Mouse (Mus musculus) midbrain, embryonic 12.5 days (tissue): ENCODE data around the gene Gm49387. TPM values are rescaled to one million over a fixed set of nuclear protein-coding genes. Genes with fewer than 3 reads are reported as not detected.
"Not testable (repeated sequence)": the region's sequence is repeated elsewhere in the genome, so short reads cannot be mapped to it uniquely, and the experiment has no call there.

ENCODE experiments used
- ATAC-seq: fragments of 200-750 bp; cut with Nextera tagmentation; 2 replicates; pipeline ENCODE4 v1.8.0; 2017; ENCODE audit warnings: low read depth, moderate TSS enrichment, moderate library complexity; ENCODE audit not compliant: low FRiP score
- H3K27ac ChIP-seq: fragments of 300-500 bp; sonication (generic); replicated peaks from 2 replicates; pipeline ENCODE4 v1.5.1; 2016; ENCODE audit warnings: mild to moderate bottlenecking
- H3K27me3 ChIP-seq: fragments of 300-500 bp; sonication (generic); 2 replicates; pipeline ENCODE4 v1.6.1; 2016; ENCODE audit warnings: mild to moderate bottlenecking
- H3K36me3 ChIP-seq: fragments of 300-500 bp; sonication (generic); 2 replicates; pipeline ENCODE4 v1.6.1; 2016
- H3K4me1 ChIP-seq: fragments of 300-500 bp; sonication (generic); 2 replicates; pipeline ENCODE4 v1.6.1; 2016
- H3K4me2 ChIP-seq: fragments of 300-500 bp; sonication (generic); replicated peaks from 2 replicates; pipeline ENCODE4 v1.6.1; 2016; ENCODE audit warnings: mild to moderate bottlenecking, moderate library complexity
- H3K4me3 ChIP-seq: fragments of 300-500 bp; sonication (generic); 2 replicates; pipeline ENCODE4 v1.5.1; 2016; ENCODE audit warnings: mild to moderate bottlenecking
- H3K9ac ChIP-seq: fragments of 300-500 bp; sonication (generic); replicated peaks from 2 replicates; pipeline ENCODE4 v1.6.1; 2016; ENCODE audit warnings: mild to moderate bottlenecking, moderate library complexity
- H3K9me3 ChIP-seq: fragments of 300-500 bp; sonication (generic); 2 replicates; pipeline ENCODE4 v1.6.1; 2016; ENCODE audit warnings: mild to moderate bottlenecking
- WGBS: fragments of 180-500 bp; shearing (Covaris S2); methylation state at CpG from one replicate; pipeline ENCODE4 v1.1.7; 2016; 5-methylcytosine and 5-hydroxymethylcytosine counted together
- polyA plus RNA-seq: library from polyadenylated mRNA; unstranded; fragments of >200 nt; fragmentation: Nextera tagmentation; extraction: Ambion mirVana; gene quantifications from 2 replicates; pipeline ENCODE4 v1.2.1, GENCODE M21; 2016

Gm49387 gene
- polyA plus RNA-seq, 1 experiment from 2014 or later, result 0.79 TPM

- Histone ChIP-seq H3K27me3 (no peaks in the 10 kb centered on the region), H3K9me3 (no peaks in the 10 kb centered on the region), H3K36me3 (no peaks in the 10 kb centered on the region), H3K9ac (no peak overlapping the region), H3K4me2 (no peak overlapping the region), H3K4me3 (no peak overlapping the region), H3K4me1 (no peaks in the 10 kb centered on the region), H3K27ac (no peak overlapping the region)
- WGBS, result 85% methylated on average over 5 of the region's 5 CpGs
- no peak for ATAC-seq
These were observed 27.0 kb downstream of the Gm49387 start for GRCm38 (mm10) chr14:31613671-31614070.

GRCm38 (mm10) chr14:31611986-31612385, 28.7 kb downstream of the Gm49387 start:
- H3K4me1 ChIP-seq, result no peaks in the 10 kb centered on the region
- H3K9me3 ChIP-seq, result no peaks in the 10 kb centered on the region
- H3K4me2 ChIP-seq, result no peak overlapping the region
- 63% methylated on average over 4 of the region's 4 CpGs for WGBS
- no peaks in the 10 kb centered on the region for H3K27me3 ChIP-seq
- no peaks in the 10 kb centered on the region for H3K36me3 ChIP-seq
- H3K4me3 ChIP-seq, result no peak overlapping the region
- H3K27ac ChIP-seq, result no peak overlapping the region
- no peak for ATAC-seq
- H3K9ac ChIP-seq, result no peak overlapping the region

- no peak for ATAC-seq
- no peak overlapping the region for H3K4me2 ChIP-seq
- H3K36me3 ChIP-seq, result no peaks in the 10 kb centered on the region
- H3K9me3 ChIP-seq, result no peaks in the 10 kb centered on the region
- H3K27me3 ChIP-seq, result no peaks in the 10 kb centered on the region
- no peak overlapping the region for H3K27ac ChIP-seq
- 63% methylated on average over 6 of the region's 6 CpGs for WGBS
- H3K4me3 ChIP-seq, result no peak overlapping the region
- no peak overlapping the region for H3K9ac ChIP-seq
- no peaks in the 10 kb centered on the region for H3K4me1 ChIP-seq
These were observed 35.2 kb downstream of the Gm49387 start for GRCm38 (mm10) chr14:31605514-31605913.

GRCm38 (mm10) chr14:31604916-31605315, 35.8 kb downstream of the Gm49387 start:
- Histone ChIP-seq H3K27me3 (no peaks in the 10 kb centered on the region), H3K4me3 (no peak overlapping the region), H3K4me2 (no peak overlapping the region), H3K9ac (no peak overlapping the region), H3K27ac (no peak overlapping the region), H3K36me3 (no peaks in the 10 kb centered on the region), H3K4me1 (no peaks in the 10 kb centered on the region), H3K9me3 (no peaks in the 10 kb centered on the region)
- 84% methylated on average over 5 of the region's 5 CpGs for WGBS
- ATAC-seq, result no peak

GRCm38 (mm10) chr14:31602616-31602979, 38.1 kb downstream of the Gm49387 start:
- H3K27ac ChIP-seq, H3K9me3 ChIP-seq, ATAC-seq, H3K4me2 ChIP-seq, H3K27me3 ChIP-seq, H3K9ac ChIP-seq, H3K36me3 ChIP-seq, H3K4me1 ChIP-seq, H3K4me3 ChIP-seq: not testable (repeated sequence)
- WGBS, result 85% methylated on average over 6 of the region's 6 CpGs

GRCm38 (mm10) chr14:31601908-31602615, 38.6 kb downstream of the Gm49387 start:
- Histone ChIP-seq H3K27ac (no peak overlapping the region), H3K4me2 (no peak overlapping the region), H3K9me3 (no peaks in the 10 kb centered on the region), H3K27me3 (no peaks in the 10 kb centered on the region), H3K36me3 (no peaks in the 10 kb centered on the region), H3K4me3 (no peak overlapping the region), H3K9ac (no peak overlapping the region), H3K4me1 (no peaks in the 10 kb centered on the region)
- WGBS, result 91% methylated on average over 14 of the region's 14 CpGs
- ATAC-seq, result no peak

GRCm38 (mm10) chr14:31597446-31597845, 43.2 kb downstream of the Gm49387 start:
- Histone ChIP-seq H3K4me1 (no peaks in the 10 kb centered on the region), H3K27ac (no peak overlapping the region), H3K9ac (no peak overlapping the region), H3K9me3 (no peaks in the 10 kb centered on the region), H3K27me3 (no peaks in the 10 kb centered on the region), H3K4me3 (no peak overlapping the region), H3K36me3 (no peaks in the 10 kb centered on the region), H3K4me2 (no peak overlapping the region)
- 92% methylated on average over 4 of the region's 4 CpGs for WGBS
- no peak for ATAC-seq

GRCm38 (mm10) chr14:31596408-31596807, 44.3 kb downstream of the Gm49387 start:
- no peak overlapping the region for H3K27ac ChIP-seq
- no peak overlapping the region for H3K9ac ChIP-seq
- H3K4me3 ChIP-seq, result no peak overlapping the region
- no peak overlapping the region for H3K4me2 ChIP-seq
- H3K27me3 ChIP-seq, result no peaks in the 10 kb centered on the region
- no peaks in the 10 kb centered on the region for H3K9me3 ChIP-seq
- 81% methylated on average over 7 of the region's 7 CpGs for WGBS
- ATAC-seq, result no peak
- H3K36me3 ChIP-seq, result no peaks in the 10 kb centered on the region
- H3K4me1 ChIP-seq, result no peaks in the 10 kb centered on the region

- no peak for ATAC-seq
- H3K27ac ChIP-seq, result no peak overlapping the region
- WGBS, result 82% methylated on average over 3 of the region's 3 CpGs
These were observed 46.0 kb downstream of the Gm49387 start for GRCm38 (mm10) chr14:31594693-31595092.

GRCm38 (mm10) chr14:31593036-31593435, 47.6 kb downstream of the Gm49387 start:
- Histone ChIP-seq H3K4me2 (no peak overlapping the region), H3K36me3 (no peaks in the 10 kb centered on the region), H3K27me3 (no peaks in the 10 kb centered on the region), H3K4me1 (no peaks in the 10 kb centered on the region), H3K9me3 (no peaks in the 10 kb centered on the region), H3K27ac (no peak overlapping the region), H3K9ac (no peak overlapping the region), H3K4me3 (no peak overlapping the region)
- 79% methylated on average over 2 of the region's 2 CpGs for WGBS
- no peak for ATAC-seq

More at GRCm38 (mm10) chr14:31594693-31595092, 46.0 kb downstream of the Gm49387 start:
- no peak overlapping the region for H3K9ac ChIP-seq
- no peaks in the 10 kb centered on the region for H3K9me3 ChIP-seq
- no peak overlapping the region for H3K4me3 ChIP-seq
- H3K36me3 ChIP-seq, result no peaks in the 10 kb centered on the region
- no peak overlapping the region for H3K4me2 ChIP-seq
- H3K27me3 ChIP-seq, result no peaks in the 10 kb centered on the region
- no peaks in the 10 kb centered on the region for H3K4me1 ChIP-seq

- no peak for ATAC-seq
- H3K27ac ChIP-seq, result no peak within 1 kb of the TSS
- no peak within 1 kb of the TSS for H3K4me3 ChIP-seq
- H3K4me1 ChIP-seq, result no peaks in the 10 kb centered on the region
- no peaks in the 10 kb centered on the region for H3K36me3 ChIP-seq
- WGBS, result 86% methylated on average over 3 of the region's 3 CpGs
- H3K4me2 ChIP-seq, result no peak within 1 kb of the TSS
- H3K9ac ChIP-seq, result no peak within 1 kb of the TSS
- H3K9me3 ChIP-seq, result no peaks in the 10 kb centered on the region
- no peaks in the 10 kb centered on the region for H3K27me3 ChIP-seq
These were observed 49.4 kb downstream of the Gm49387 start, which contains the start of gene Colq for GRCm38 (mm10) chr14:31591243-31591642. Gene Colq, minus strand, starts transcription at chr14:31591343.

- Histone ChIP-seq H3K27ac (no peak overlapping the region), H3K4me2 (no peak overlapping the region), H3K9ac (no peak overlapping the region), H3K36me3 (no peaks in the 10 kb centered on the region), H3K4me3 (no peak overlapping the region), H3K27me3 (no peaks in the 10 kb centered on the region), H3K9me3 (no peaks in the 10 kb centered on the region), H3K4me1 (no peaks in the 10 kb centered on the region)
- ATAC-seq, result no peak
- WGBS, result 87% methylated on average over 8 of the region's 8 CpGs
These were observed 54.2 kb downstream of the Gm49387 start for GRCm38 (mm10) chr14:31586451-31586850.

GRCm38 (mm10) chr14:31583082-31583481, 57.6 kb downstream of the Gm49387 start:
- H3K9me3 ChIP-seq, result no peaks in the 10 kb centered on the region
- H3K4me3 ChIP-seq, result no peak overlapping the region
- H3K4me1 ChIP-seq, result no peaks in the 10 kb centered on the region
- H3K27me3 ChIP-seq, result no peaks in the 10 kb centered on the region
- H3K4me2 ChIP-seq, result no peak overlapping the region
- ATAC-seq, result no peak
- WGBS, result 89% methylated on average over 9 of the region's 9 CpGs
- no peaks in the 10 kb centered on the region for H3K36me3 ChIP-seq
- H3K9ac ChIP-seq, result no peak overlapping the region
- no peak overlapping the region for H3K27ac ChIP-seq
